Mouse (Mus musculus): ENCODE measurements around the gene Telo2.
A peak's percentile ranks its signal among the peaks of the same experiment; 100 is the strongest.

Gene Telo2

GRCm38 (mm10) chr17:25101338-25101737 lies 14.4 kb downstream of the Telo2 start:
- no peak for DNase-seq (ENCODE audit: low spot score in 2 of 2)

GRCm38 (mm10) chr17:25100052-25100451 lies 15.7 kb downstream of the Telo2 start:
- no peak for DNase-seq (ENCODE audit: low spot score in 2 of 2)

DNA sequence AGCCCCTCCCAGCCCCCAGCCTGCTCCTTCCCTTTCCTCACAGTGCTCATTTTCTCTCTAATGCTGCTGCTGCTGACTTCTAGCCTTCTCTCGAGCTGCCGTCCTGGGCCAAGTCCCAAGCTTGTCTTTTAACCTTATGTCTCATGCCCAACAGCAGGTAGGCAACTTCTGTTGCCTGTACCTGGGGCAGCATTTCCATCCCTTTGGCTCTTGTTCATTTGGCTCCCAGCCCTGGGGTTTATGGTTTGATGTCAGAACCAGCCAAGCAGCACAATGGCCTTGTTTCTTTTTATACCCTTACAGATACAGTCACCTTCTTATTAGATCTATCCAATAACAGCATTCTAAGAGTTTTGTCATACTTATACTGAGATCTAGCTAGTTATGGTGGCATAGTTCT lies 19.5 kb downstream of the Telo2 start:
- DNase-seq (ENCODE audit: low spot score in 2 of 2) = no peak

- DNase-seq (ENCODE audit: low spot score in 2 of 2) = no peak
Measured at GRCm38 (mm10) chr17:25090450-25090849, 25.3 kb downstream of the Telo2 start.

DNA sequence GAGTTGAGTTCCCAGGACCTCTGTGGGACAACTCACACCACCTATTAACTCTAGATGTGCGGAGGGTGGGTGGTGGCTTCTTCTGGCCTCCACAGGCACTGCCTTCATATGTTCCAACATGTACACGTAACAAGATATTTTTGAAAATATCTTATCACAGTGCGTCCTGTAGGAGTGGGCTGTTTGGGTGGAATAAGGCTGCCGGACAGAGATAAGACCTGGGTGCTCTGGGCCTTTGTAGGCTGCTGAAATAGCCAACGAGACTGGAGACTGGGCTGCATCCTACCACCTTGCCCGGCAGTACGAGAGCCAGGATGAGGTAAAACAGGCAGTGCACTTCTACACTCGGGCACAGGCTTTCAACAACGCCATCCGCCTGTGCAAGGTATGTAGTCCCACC lies 26.6 kb downstream of the Telo2 start:
- no peak for DNase-seq (ENCODE audit: low spot score in 2 of 2)

GRCm38 (mm10) chr17:25086724-25087123 lies 29.0 kb downstream of the Telo2 start:
- no peak for DNase-seq (ENCODE audit: low spot score in 2 of 2)

DNA sequence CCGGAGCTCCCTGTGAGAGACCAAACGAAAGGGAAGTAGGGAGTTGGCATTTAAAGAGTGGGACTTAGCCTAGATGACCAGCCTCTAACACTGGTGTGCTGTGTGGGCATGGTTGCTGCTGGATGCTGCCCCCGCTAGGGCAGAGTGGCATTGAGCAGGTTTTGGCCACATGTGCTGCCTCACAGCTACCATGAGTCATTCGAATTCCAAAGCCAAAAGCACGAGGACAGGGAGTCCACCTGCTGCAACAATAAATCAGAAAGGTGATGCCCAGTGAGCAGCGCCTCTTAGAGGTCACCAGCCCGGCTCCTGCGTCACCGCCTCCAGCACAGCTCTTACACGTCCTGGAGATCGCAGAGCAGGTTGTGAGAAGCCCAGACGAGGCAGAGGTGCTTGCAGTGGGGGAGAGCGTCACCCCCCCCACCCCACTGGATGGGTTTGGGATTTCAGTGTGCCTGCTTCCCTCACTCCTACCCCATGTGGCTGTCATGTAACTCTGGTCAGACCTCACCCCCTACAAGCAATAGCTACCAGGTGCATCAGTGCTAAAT lies 30.9 kb downstream of the Telo2 start:
- DNase-seq (ENCODE audit: low spot score in 2 of 2) = no peak

GRCm38 (mm10) chr17:25083444-25083931 lies 32.3 kb downstream of the Telo2 start, which contains the start of gene Tmem204:
TSS of gene Tmem204 (minus strand) at chr17:25083591.
- DNase-seq (ENCODE audit: low spot score in 2 of 2) = no peak

DNA sequence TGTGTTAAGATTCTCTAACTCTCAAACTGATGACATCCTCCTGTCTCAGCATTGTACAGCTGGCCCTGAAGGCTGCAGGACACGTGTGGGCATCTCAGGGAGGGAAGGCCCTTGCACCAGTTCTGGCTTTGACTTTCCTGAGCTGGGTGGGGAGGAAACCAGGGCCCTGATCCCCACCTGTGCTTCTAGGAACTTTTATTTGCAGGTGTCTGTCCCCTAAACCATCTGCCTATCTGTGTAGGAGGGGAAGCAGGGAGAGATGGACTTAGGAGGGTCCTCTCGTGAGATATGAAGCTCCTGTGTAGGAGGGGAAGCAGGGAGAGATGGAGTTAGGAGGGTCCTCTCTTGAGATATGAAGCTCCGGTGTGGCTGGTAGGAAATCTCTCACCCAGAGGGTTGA lies 32.9 kb downstream of the Telo2 start:
- DNase-seq (ENCODE audit: low spot score in 2 of 2) = no peak

GRCm38 (mm10) chr17:25082081-25082847 lies 33.5 kb downstream of the Telo2 start:
- DNase-seq (ENCODE audit: low spot score in 2 of 2) = no peak

- no peak for DNase-seq (ENCODE audit: low spot score in 2 of 2)
Measured at GRCm38 (mm10) chr17:25080960-25081381, 34.8 kb downstream of the Telo2 start.

GRCm38 (mm10) chr17:25080210-25080609 lies 35.6 kb downstream of the Telo2 start:
- DNase-seq (ENCODE audit: low spot score in 2 of 2) = no peak

GRCm38 (mm10) chr17:25077771-25078372 lies 37.9 kb downstream of the Telo2 start:
- peak in 1 of 2 experiments; percentile 34 for DNase-seq (ENCODE audit: low spot score in 2 of 2)

- DNase-seq (ENCODE audit: low spot score in 2 of 2) = peak in 1 of 2 experiments; percentile 23
Measured at GRCm38 (mm10) chr17:25076906-25077305, 38.9 kb downstream of the Telo2 start.

DNA sequence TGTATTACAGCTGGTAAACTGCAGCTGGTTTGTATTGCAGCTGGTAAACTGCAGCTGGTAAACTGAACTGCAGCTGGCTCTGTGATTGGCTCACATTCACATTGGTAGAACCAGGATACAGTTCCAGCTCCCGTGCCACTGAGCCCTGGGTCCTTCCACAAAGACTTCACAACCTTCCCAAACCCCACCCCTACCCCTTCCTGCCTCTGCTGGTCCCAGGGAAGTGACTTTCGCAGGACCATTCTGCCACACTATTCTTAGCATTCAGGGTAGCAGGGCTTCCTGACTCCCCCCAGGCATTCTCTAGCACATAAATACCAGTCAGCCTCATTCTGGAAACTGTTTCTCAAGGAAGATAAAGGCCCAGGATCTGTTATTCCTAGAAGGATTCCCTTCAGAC lies 47.1 kb downstream of the Telo2 start:
- no peak for DNase-seq (ENCODE audit: low spot score in 2 of 2)

DNA sequence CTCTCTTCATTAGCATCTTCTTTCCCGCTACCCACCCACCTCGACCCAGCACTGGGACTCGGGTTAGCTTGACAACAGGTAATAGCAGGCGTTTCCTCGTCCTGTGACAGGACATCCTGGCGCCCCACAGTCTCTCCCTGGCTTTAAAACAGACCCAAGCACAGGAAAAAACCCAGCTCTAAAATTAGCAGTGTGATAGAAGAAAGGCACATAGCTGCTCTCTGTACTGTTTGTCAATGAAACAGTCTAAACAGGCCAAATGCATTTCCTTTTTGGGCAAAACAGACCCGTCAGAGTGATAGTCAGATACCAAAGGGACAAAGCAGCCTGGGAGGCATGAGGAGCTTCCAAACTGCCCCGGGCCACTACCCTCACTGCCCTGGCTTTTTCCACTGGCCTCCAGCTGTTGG lies 48.3 kb downstream of the Telo2 start:
- no peak for DNase-seq (ENCODE audit: low spot score in 2 of 2)

- no peak for DNase-seq (ENCODE audit: low spot score in 2 of 2)
Measured at GRCm38 (mm10) chr17:25066595-25066994, 49.2 kb downstream of the Telo2 start.

- no peak for DNase-seq (ENCODE audit: low spot score in 2 of 2)
Measured at GRCm38 (mm10) chr17:25065189-25065588, 50.6 kb downstream of the Telo2 start.

GRCm38 (mm10) chr17:25064351-25064750 lies 51.4 kb downstream of the Telo2 start:
- no peak for DNase-seq (ENCODE audit: low spot score in 2 of 2)

DNA sequence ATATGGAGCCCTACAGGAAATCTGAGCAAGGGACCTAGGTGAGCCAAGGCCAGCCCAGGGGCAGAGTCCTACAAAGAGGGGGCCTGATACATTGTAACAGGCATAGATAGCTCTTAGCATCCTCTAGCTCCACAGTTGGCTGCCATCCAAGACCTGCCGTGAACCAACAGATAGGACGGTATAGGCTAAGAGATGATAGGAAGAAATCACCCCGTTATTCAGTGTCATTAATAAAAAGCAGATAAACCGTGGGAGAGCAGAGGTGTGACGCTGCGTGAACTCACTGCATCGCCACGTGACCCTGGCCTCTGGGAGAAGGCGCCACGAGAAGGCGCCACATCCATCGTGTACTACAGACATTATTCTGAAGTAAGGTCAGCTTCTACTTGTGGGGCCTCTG lies 51.9 kb downstream of the Telo2 start:
- DNase-seq (ENCODE audit: low spot score in 2 of 2) = no peak

DNA sequence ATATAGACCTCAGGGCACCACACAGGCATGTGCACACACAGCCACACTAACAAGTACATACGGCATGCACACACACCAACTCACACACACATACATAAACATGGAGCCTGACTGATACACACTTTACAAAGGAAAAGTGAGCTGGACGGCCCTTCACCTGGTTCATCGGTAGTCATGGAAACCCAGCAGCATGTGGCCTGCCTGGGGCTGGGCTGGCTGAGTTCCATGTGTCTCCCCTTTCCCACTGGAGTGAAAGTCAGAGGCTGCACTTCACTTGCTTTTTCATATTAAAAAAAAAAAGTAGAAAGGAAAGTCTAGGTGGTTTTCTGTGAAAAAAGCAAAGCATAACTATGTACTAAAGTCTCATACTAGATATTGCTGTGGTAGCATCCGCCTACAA lies 52.5 kb downstream of the Telo2 start:
- no peak for DNase-seq (ENCODE audit: low spot score in 2 of 2)

GRCm38 (mm10) chr17:25057041-25057440 lies 58.7 kb downstream of the Telo2 start:
- no peak for DNase-seq (ENCODE audit: low spot score in 2 of 2)

DNA sequence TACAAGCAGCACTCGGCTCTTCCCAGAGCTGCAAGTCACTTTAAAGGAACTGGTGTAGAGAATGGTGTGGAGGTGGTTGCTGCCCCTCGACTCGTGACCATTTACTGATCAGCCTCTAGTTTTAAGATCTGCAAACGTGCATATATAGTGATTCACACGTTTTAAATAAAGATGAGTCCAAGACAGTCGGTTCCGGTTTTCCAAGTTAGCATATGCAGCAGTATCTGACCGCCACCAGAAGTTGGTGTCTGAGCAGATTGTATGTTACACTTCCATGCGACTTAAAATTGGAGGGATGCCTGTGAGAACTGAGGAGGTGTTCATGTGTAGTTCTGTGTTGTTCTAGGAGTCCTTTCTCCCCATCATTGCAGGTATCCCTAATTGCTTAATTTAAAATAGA lies 62.5 kb downstream of the Telo2 start:
- peak in 1 of 2 experiments; percentile 19 for DNase-seq (ENCODE audit: low spot score in 2 of 2)

Data from left cerebral cortex, adult 9 months (tissue).